Mouse (Mus musculus) stomach, embryonic 14.5 days (tissue): Measurements from ENCODE around the gene Ppt1. TPM values are rescaled to one million over a fixed set of nuclear protein-coding genes. Genes with fewer than 3 reads are reported as not detected.

Experiments
- ATAC-seq: fragments of 200-750 bp; cut with Nextera tagmentation; 2 replicates; pipeline ENCODE4 v1.8.0; 2017; ENCODE audit warnings: low read depth, moderate TSS enrichment; ENCODE audit not compliant: insufficient number of reproducible peaks, insufficient read depth, low FRiP score
- H3K27ac ChIP-seq: fragments of 300-500 bp; sonication (generic); 2 replicates; pipeline ENCODE4 v1.5.1; 2014; ENCODE audit warnings: mild to moderate bottlenecking, low read length, moderate library complexity, mixed read lengths
- H3K27me3 ChIP-seq: fragments of 300-500 bp; sonication (generic); 2 replicates; pipeline ENCODE4 v1.6.1; 2014; ENCODE audit warnings: low read length, control low read depth, mixed read lengths; ENCODE audit not compliant: control insufficient read depth, insufficient read depth
- H3K36me3 ChIP-seq: fragments of 300-500 bp; sonication (generic); 2 replicates; pipeline ENCODE4 v1.6.1; 2014; ENCODE audit warnings: mild to moderate bottlenecking, control low read depth, low read length, moderate library complexity, mixed read lengths; ENCODE audit not compliant: control insufficient read depth, insufficient read depth
- H3K4me1 ChIP-seq: fragments of 300-500 bp; sonication (generic); 2 replicates; pipeline ENCODE4 v1.6.1; 2014; ENCODE audit warnings: low read length, control low read depth, mixed read lengths; ENCODE audit not compliant: control insufficient read depth, insufficient read depth
- H3K4me2 ChIP-seq: fragments of 300-500 bp; sonication (generic); replicated peaks from 2 replicates; pipeline ENCODE4 v1.6.1; 2014; ENCODE audit warnings: low read depth, low read length, control low read depth
- H3K4me3 ChIP-seq: fragments of 300-500 bp; sonication (generic); 2 replicates; pipeline ENCODE4 v1.5.1; 2014; ENCODE audit warnings: low read depth, low read length, control low read depth
- H3K9ac ChIP-seq: fragments of 300-500 bp; sonication (generic); replicated peaks from 2 replicates; pipeline ENCODE4 v1.6.1; 2014; ENCODE audit warnings: low read depth, mild to moderate bottlenecking, control low read depth, low read length, moderate library complexity, mixed read lengths
- H3K9me3 ChIP-seq: fragments of 300-500 bp; sonication (generic); 2 replicates; pipeline ENCODE4 v1.6.1; 2016; ENCODE audit warnings: low read depth, low read length, control low read depth; ENCODE audit not compliant: control insufficient read depth
- WGBS: fragments of 180-500 bp; shearing (Covaris S2); extraction: QIAGEN DNeasy Blood & Tissue Kit; methylation state at CpG from one replicate; pipeline ENCODE4 v1.1.7; 2014; 5-methylcytosine and 5-hydroxymethylcytosine counted together
- polyA plus RNA-seq: library from polyadenylated mRNA; unstranded; fragments of >200 nt; fragmentation: Nextera tagmentation; extraction: Ambion mirVana; gene quantifications from 2 replicates; pipeline ENCODE4 v1.2.1, GENCODE M21; 2014

The Ppt1 gene
- polyA plus RNA-seq, 1 experiment from 2014 or later: 100 TPM

GRCm38 (mm10) chr4:122854770-122855169, 18.7 kb downstream of the Ppt1 start:
- Histone ChIP-seq H3K27ac (no peak overlapping the region), H3K27me3 (no peaks in the 10 kb centered on the region), H3K36me3 (peaks cover 32% of the 10 kb centered on the region), H3K4me2 (no peak overlapping the region), H3K9ac (no peak overlapping the region), H3K4me1 (no peaks in the 10 kb centered on the region), H3K9me3 (no peaks in the 10 kb centered on the region), H3K4me3 (no peak overlapping the region)
- WGBS: 92% methylated on average over 4 of the region's 4 CpGs
- ATAC-seq: no peak

- Histone ChIP-seq H3K27me3 (no peaks in the 10 kb centered on the region), H3K4me1 (no peaks in the 10 kb centered on the region), H3K4me2 (no peak overlapping the region), H3K9me3 (no peaks in the 10 kb centered on the region), H3K9ac (no peak overlapping the region), H3K27ac (no peak overlapping the region), H3K4me3 (no peak overlapping the region), H3K36me3 (peaks cover 48% of the 10 kb centered on the region)
- WGBS: 59% methylated on average over 2 of the region's 2 CpGs
- ATAC-seq: no peak
Measured at GRCm38 (mm10) chr4:122857909-122858308, 21.9 kb downstream of the Ppt1 start.

GRCm38 (mm10) chr4:122859096-122859674, 23.1 kb downstream of the Ppt1 start:
- ATAC-seq: no peak
- Histone ChIP-seq H3K4me2 (no peak overlapping the region), H3K9ac (no peak overlapping the region), H3K36me3 (peaks cover 60% of the 10 kb centered on the region), H3K27me3 (no peaks in the 10 kb centered on the region), H3K9me3 (no peaks in the 10 kb centered on the region), H3K4me3 (no peak overlapping the region), H3K4me1 (no peaks in the 10 kb centered on the region), H3K27ac (no peak overlapping the region)
- WGBS: 82% methylated on average over 6 of the region's 6 CpGs

- Histone ChIP-seq H3K27me3 (no peaks in the 10 kb centered on the region), H3K9me3 (no peaks in the 10 kb centered on the region), H3K4me3 (no peak overlapping the region), H3K4me2 (no peak overlapping the region), H3K36me3 (peaks cover 70% of the 10 kb centered on the region), H3K9ac (no peak overlapping the region), H3K27ac (no peak overlapping the region), H3K4me1 (no peaks in the 10 kb centered on the region)
- no peak for ATAC-seq
- 91% methylated on average over 4 of the region's 4 CpGs for WGBS
Measured at GRCm38 (mm10) chr4:122861836-122862235, 25.8 kb downstream of the Ppt1 start.

GRCm38 (mm10) chr4:122868041-122868440, 32.0 kb downstream of the Ppt1 start:
- H3K36me3 ChIP-seq: peaks cover 76% of the 10 kb centered on the region
- H3K27ac ChIP-seq: no peak overlapping the region
- no peak overlapping the region for H3K4me3 ChIP-seq
- H3K4me2 ChIP-seq: no peak overlapping the region
- ATAC-seq: no peak
- no peaks in the 10 kb centered on the region for H3K4me1 ChIP-seq
- H3K9me3 ChIP-seq: no peaks in the 10 kb centered on the region
- no peak overlapping the region for H3K9ac ChIP-seq
- 92% methylated on average over 1 of the region's 1 CpGs for WGBS
- no peaks in the 10 kb centered on the region for H3K27me3 ChIP-seq

DNA sequence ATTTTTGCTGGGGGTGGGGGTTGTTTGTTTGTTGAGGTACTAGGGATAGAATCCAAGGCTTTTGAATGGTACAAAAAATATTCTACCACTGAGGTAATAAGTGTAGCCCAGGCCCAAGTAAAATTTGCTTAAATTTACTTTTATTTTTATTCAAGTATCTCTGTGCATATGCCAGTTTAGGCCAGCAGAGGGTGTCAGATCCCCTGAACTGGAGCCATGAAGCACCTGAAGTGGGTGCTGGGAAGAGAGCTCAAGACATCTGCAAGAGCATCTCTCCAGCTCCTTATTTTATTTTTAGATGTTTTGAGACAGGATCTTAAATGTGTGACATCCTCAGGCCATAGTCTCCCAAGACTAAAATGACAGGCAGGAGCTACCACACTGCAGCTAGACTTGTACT, 34.0 kb downstream of the Ppt1 start:
- ATAC-seq: no peak
- H3K4me3 ChIP-seq: no peak overlapping the region
- H3K36me3 ChIP-seq: peaks cover 57% of the 10 kb centered on the region
- no peak overlapping the region for H3K27ac ChIP-seq
- no peaks in the 10 kb centered on the region for H3K9me3 ChIP-seq
- no peak overlapping the region for H3K9ac ChIP-seq
- H3K4me2 ChIP-seq: no peak overlapping the region
- H3K4me1 ChIP-seq: no peaks in the 10 kb centered on the region
- no peaks in the 10 kb centered on the region for H3K27me3 ChIP-seq

DNA sequence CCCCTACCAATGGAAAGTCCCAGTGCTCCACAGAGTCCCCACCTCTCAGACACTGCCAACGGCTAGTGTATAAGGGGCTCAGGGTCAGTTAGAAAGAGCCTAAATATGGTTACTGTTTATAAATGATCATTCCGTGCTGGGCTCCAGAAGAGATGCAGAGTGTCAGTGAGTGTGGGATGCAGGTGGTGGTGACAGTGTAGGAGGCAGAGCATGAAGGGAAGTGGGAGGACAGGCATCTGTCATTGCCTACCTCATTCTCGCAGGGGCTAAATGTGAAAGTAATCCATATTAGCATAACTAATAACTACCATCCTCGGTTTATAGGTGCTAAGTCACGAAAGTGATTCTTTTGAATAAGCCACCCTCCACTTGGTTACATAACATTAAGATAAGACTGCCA, 34.7 kb downstream of the Ppt1 start:
- Histone ChIP-seq H3K4me2 (no peak overlapping the region), H3K27ac (no peak overlapping the region), H3K9me3 (no peaks in the 10 kb centered on the region), H3K4me1 (no peaks in the 10 kb centered on the region), H3K27me3 (no peaks in the 10 kb centered on the region), H3K36me3 (peaks cover 50% of the 10 kb centered on the region), H3K9ac (no peak overlapping the region), H3K4me3 (no peak overlapping the region)
- no peak for ATAC-seq
- WGBS: 84% methylated on average over 5 of the region's 5 CpGs

- Histone ChIP-seq H3K36me3 (peaks cover 45% of the 10 kb centered on the region), H3K27ac (no peak overlapping the region), H3K9me3 (no peaks in the 10 kb centered on the region), H3K4me1 (no peaks in the 10 kb centered on the region), H3K27me3 (no peaks in the 10 kb centered on the region), H3K4me2 (no peak overlapping the region), H3K9ac (no peak overlapping the region), H3K4me3 (no peak overlapping the region)
- ATAC-seq: no peak
- WGBS: 92% methylated on average over 11 of the region's 11 CpGs
Measured at GRCm38 (mm10) chr4:122871269-122871668, 35.2 kb downstream of the Ppt1 start.

- Histone ChIP-seq H3K9ac (no peak overlapping the region), H3K36me3 (peaks cover 41% of the 10 kb centered on the region), H3K9me3 (no peaks in the 10 kb centered on the region), H3K27me3 (no peaks in the 10 kb centered on the region), H3K27ac (no peak overlapping the region), H3K4me3 (no peak overlapping the region), H3K4me1 (no peaks in the 10 kb centered on the region), H3K4me2 (no peak overlapping the region)
- ATAC-seq: no peak
- WGBS: 82% methylated on average over 2 of the region's 2 CpGs
Measured at GRCm38 (mm10) chr4:122871989-122872388, 35.9 kb downstream of the Ppt1 start.
